10 mouse cellular contexts compared by ENCODE assay signal in genomic region chr2:167281461-167281860, GRCm38 (mm10). TPM values are rescaled to one million over a fixed set of nuclear protein-coding genes. Genes with fewer than 3 reads are reported as not detected.
DNase-seq lines count a peak whose midpoint lies in the region; ATAC-seq and TF ChIP-seq lines count a peak whose summit lies in the region.
"Had no signal": no experiment of that assay in that cellular context is flagged by ENCODE, and none has a peak within 500 bp of the region (broad histone marks: within the 10 kb centered on the region; RNA-seq: fewer than 3 reads in every experiment).

No protein-coding gene starts in this region.

- 91% methylated on average over 13 of the region's 13 CpGs for WGBS in heart, embryonic 10.5 days
- 90% methylated on average over 13 of the region's 13 CpGs for WGBS in liver, embryonic 11.5 days
- WGBS in midbrain, embryonic 11.5 days: 94% methylated on average over 13 of the region's 13 CpGs
- WGBS in stomach, postnatal 0 days: 94% methylated on average over 13 of the region's 13 CpGs

- no peaks in the 10 kb centered on the region for H3K36me3 ChIP-seq in heart, embryonic 10.5 days
- H3K36me3 ChIP-seq in liver, embryonic 11.5 days (ENCODE audit: control insufficient read depth, insufficient read depth, low read length): no peaks in the 10 kb centered on the region
- H3K36me3 ChIP-seq in midbrain, embryonic 11.5 days (ENCODE audit: control insufficient read depth, insufficient read depth, low read length): no peaks in the 10 kb centered on the region
- H3K36me3 ChIP-seq in stomach, postnatal 0 days (ENCODE audit: control insufficient read depth, insufficient read depth, low read length): no peaks in the 10 kb centered on the region
- H3K36me3 ChIP-seq: liver, embryonic 13.5 days had no signal

- TF ChIP-seq EP300 in stomach, postnatal 0 days (optimal IDR thresholded peaks at IDR 0.05): no peak

- ATAC-seq in liver, embryonic 11.5 days (replicated peaks; ENCODE audit: low FRiP score): no peak
- no peak for ATAC-seq in midbrain, embryonic 11.5 days (ENCODE audit: low FRiP score)
- no peak for ATAC-seq in stomach, postnatal 0 days (ENCODE audit: low FRiP score, low TSS enrichment)
- ATAC-seq: Patski had no signal

- DNase-seq in heart, postnatal 10 days: peak; percentile 0 to 2
- DNase-seq in heart, embryonic 10.5 days (ENCODE audit: low spot score): no peak
- peak; percentile 2 for DNase-seq in liver
- DNase-seq in liver, embryonic 11.5 days (ENCODE audit: low spot score): no peak
- DNase-seq in adrenal gland, adult 2 months: peak; percentile 1
- DNase-seq in gastrocnemius, adult 8-10 months (ENCODE audit: low spot score in 2 of 2): peak; percentile 1 to 2
- no peak for DNase-seq in midbrain, embryonic 11.5 days (ENCODE audit: low spot score, missing footprints)
- no peak for DNase-seq in stomach, postnatal 0 days (ENCODE audit: low spot score)
- DNase-seq: liver, embryonic 13.5 days had no signal

- no peak overlapping the region for H3K4me2 ChIP-seq in liver, embryonic 11.5 days
- H3K4me2 ChIP-seq in midbrain, embryonic 11.5 days: no peak overlapping the region
- H3K4me2 ChIP-seq in stomach, postnatal 0 days (replicated peaks; ENCODE audit: low read depth): no peak overlapping the region
- H3K4me2 ChIP-seq: liver, embryonic 13.5 days had no signal

- no peaks in the 10 kb centered on the region for H3K9me3 ChIP-seq in heart, embryonic 10.5 days
- no peaks in the 10 kb centered on the region for H3K9me3 ChIP-seq in liver, embryonic 11.5 days (ENCODE audit: control insufficient read depth, low read length)
- no peaks in the 10 kb centered on the region for H3K9me3 ChIP-seq in midbrain, embryonic 11.5 days (ENCODE audit: control insufficient read depth, low read length)
- no peaks in the 10 kb centered on the region for H3K9me3 ChIP-seq in stomach, postnatal 0 days (ENCODE audit: control insufficient read depth, low read length)
- H3K9me3 ChIP-seq: liver, embryonic 13.5 days had no signal

- no peak overlapping the region for H3K9ac ChIP-seq in liver, embryonic 11.5 days (ENCODE audit: low read depth, low read length)
- no peak overlapping the region for H3K9ac ChIP-seq in midbrain, embryonic 11.5 days (ENCODE audit: low read length)
- H3K9ac ChIP-seq in stomach, postnatal 0 days (ENCODE audit: low read length): no peak overlapping the region
- H3K9ac ChIP-seq: liver, embryonic 13.5 days had no signal

- H3K27me3 ChIP-seq in heart, embryonic 10.5 days (ENCODE audit: insufficient read depth, poor library complexity, severe bottlenecking): no peaks in the 10 kb centered on the region
- H3K27me3 ChIP-seq in liver, embryonic 11.5 days (replicated peaks; ENCODE audit: control insufficient read depth, insufficient read depth, low read length): 0 out of 2 replicates have a peak, but pooled peaks cover 5% of the 10 kb centered on the region
- H3K27me3 ChIP-seq in midbrain, embryonic 11.5 days (ENCODE audit: control insufficient read depth, insufficient read depth, low read length): no peaks in the 10 kb centered on the region
- H3K27me3 ChIP-seq in stomach, postnatal 0 days (ENCODE audit: control insufficient read depth, insufficient read depth, low read length): no peaks in the 10 kb centered on the region
- H3K27me3 ChIP-seq: Patski had no signal

- intact Hi-C loops in heart, postnatal 10 days (cut with DNase I): loop anchor here (1.0 to 2.0 kb wide), 2 partner anchors 11 to 141 kb away; no protein-coding TSS in a partner anchor

- H3K4me3 ChIP-seq in heart, embryonic 10.5 days: no peak overlapping the region
- no peak overlapping the region for H3K4me3 ChIP-seq in liver, embryonic 11.5 days (ENCODE audit: low read depth, low read length)
- H3K4me3 ChIP-seq in midbrain, embryonic 11.5 days (ENCODE audit: low read depth, low read length): no peak overlapping the region
- no peak overlapping the region for H3K4me3 ChIP-seq in stomach, postnatal 0 days (ENCODE audit: low read depth, low read length)
- H3K4me3 ChIP-seq: liver, embryonic 13.5 days had no signal

- no peak overlapping the region for H3K27ac ChIP-seq in heart, embryonic 10.5 days
- no peak overlapping the region for H3K27ac ChIP-seq in liver, embryonic 11.5 days (ENCODE audit: low read depth, low read length)
- H3K27ac ChIP-seq in midbrain, embryonic 11.5 days (ENCODE audit: low read depth, low read length): no peak overlapping the region
- H3K27ac ChIP-seq in stomach, postnatal 0 days (replicated peaks): no peak overlapping the region
- H3K27ac ChIP-seq: liver, embryonic 13.5 days had no signal

- TF ChIP-seq CTCF in stomach, postnatal 0 days (IDR thresholded peaks at IDR 0.05; ENCODE audit: low read depth): no peak

- H3K4me1 ChIP-seq in heart, embryonic 10.5 days: peaks cover 9% of the 10 kb centered on the region; the same call in 1 of the 2 replicates
- H3K4me1 ChIP-seq in liver, embryonic 11.5 days (replicated peaks; ENCODE audit: control insufficient read depth, insufficient read depth, low read length): no peaks in the 10 kb centered on the region
- H3K4me1 ChIP-seq in midbrain, embryonic 11.5 days (ENCODE audit: control insufficient read depth, insufficient read depth, low read length): no peaks in the 10 kb centered on the region
- H3K4me1 ChIP-seq in stomach, postnatal 0 days (replicated peaks; ENCODE audit: control insufficient read depth, insufficient read depth): no peaks in the 10 kb centered on the region

RNA-seq across cellular contexts. Expression of gene Ptgis, which starts 41.1 kb away (rescaled TPM):
- total RNA-seq in heart, postnatal 10 days (2021): 10 to 100 TPM; 35.8 to 39.7 TPM
- 16.3 and 21.4 TPM in 2 replicates for polyA plus RNA-seq in heart, embryonic 10.5 days (2016; fragmentation: Nextera tagmentation; extraction: Ambion mirVana)
- polyA plus RNA-seq in liver, embryonic 11.5 days (2014; fragmentation: Nextera tagmentation; extraction: Ambion mirVana): 7.4 and 7.7 TPM in 2 replicates
- 10 to 100 TPM; 17.3 to 37.2 TPM for total RNA-seq in adrenal gland, adult 2 months (2021)
- polyA plus RNA-seq in adrenal gland, adult 2 months (2012; rRNA removed): 65.3 and 74.3 TPM in 2 replicates
- 1 to 10 TPM; 1.1 to 3.3 (median 1.9) TPM for total RNA-seq in gastrocnemius, adult 8-10 months (2022)
- 9.4 and 11.2 TPM in 2 replicates for polyA plus RNA-seq in midbrain, embryonic 11.5 days (2014; fragmentation: Nextera tagmentation; extraction: Ambion mirVana)
- polyA plus RNA-seq in stomach, postnatal 0 days (2015; fragmentation: Nextera tagmentation; extraction: Ambion mirVana): 21.9 and 26.7 TPM in 2 replicates

Comparison
In these comparisons a context has a peak if more than half of its experiments do, and no peak if none do; other contexts are left out.
1. DNase-seq: peak in heart, postnatal 10 days (2 of 2), liver (single experiment), adrenal gland, adult 2 months (single experiment) and gastrocnemius, adult 8-10 months (2 of 2); none in heart, embryonic 10.5 days (single experiment), liver, embryonic 11.5 days (single experiment), midbrain, embryonic 11.5 days (single experiment) and stomach, postnatal 0 days (single experiment).